Mouse (Mus musculus) lung, adult 18-20 months (tissue): Measurements from ENCODE around the gene Slc29a1.

Source experiments
- DNase-seq, 2 experiments: peaks; one replicate each; pipeline ENCODE4 v3.0.0; 2022; ENCODE audit warnings: mixed read lengths in 2 of 2

Slc29a1 gene

GRCm38 (mm10) chr17:45566360-45567161 is 32.8 kb downstream of the Slc29a1 start:
- DNase-seq: no peak

GRCm38 (mm10) chr17:45566031-45566359 is 33.4 kb downstream of the Slc29a1 start:
- DNase-seq: no peak

GRCm38 (mm10) chr17:45565103-45565502 is 34.3 kb downstream of the Slc29a1 start:
- DNase-seq: no peak

- no peak for DNase-seq
Measured at GRCm38 (mm10) chr17:45564531-45565084, 34.8 kb downstream of the Slc29a1 start.

- DNase-seq: peak; percentile 93 to 94
Measured at GRCm38 (mm10) chr17:45563655-45564530, 35.5 kb downstream of the Slc29a1 start, which contains the start of gene Slc35b2. Slc35b2 (plus strand) TSS chr17:45563874.

- no peak for DNase-seq
Measured at GRCm38 (mm10) chr17:45563216-45563615, 36.2 kb downstream of the Slc29a1 start.

GRCm38 (mm10) chr17:45559732-45560525 is 39.5 kb downstream of the Slc29a1 start:
- no peak for DNase-seq

GRCm38 (mm10) chr17:45557998-45558862 is 41.2 kb downstream of the Slc29a1 start:
- DNase-seq: no peak

GRCm38 (mm10) chr17:45557246-45557824 is 42.1 kb downstream of the Slc29a1 start:
- no peak for DNase-seq

GRCm38 (mm10) chr17:45556514-45557245 is 42.7 kb downstream of the Slc29a1 start:
- no peak for DNase-seq

GRCm38 (mm10) chr17:45556107-45556489 is 43.3 kb downstream of the Slc29a1 start:
- no peak for DNase-seq

GRCm38 (mm10) chr17:45555452-45556106 is 43.8 kb downstream of the Slc29a1 start, which contains the start of gene Nfkbie:
Nfkbie (plus strand) TSS chr17:45555703.
- DNase-seq: peak; percentile 96 to 97

- no peak for DNase-seq
Measured at GRCm38 (mm10) chr17:45554420-45554819, 45.0 kb downstream of the Slc29a1 start.

- no peak for DNase-seq
Measured at GRCm38 (mm10) chr17:45553065-45553464, 46.3 kb downstream of the Slc29a1 start.

GRCm38 (mm10) chr17:45551816-45552451 is 47.5 kb downstream of the Slc29a1 start:
- peak; percentile 74 to 78 for DNase-seq

- no peak for DNase-seq
Measured at GRCm38 (mm10) chr17:45551249-45551796, 48.1 kb downstream of the Slc29a1 start.

GRCm38 (mm10) chr17:45550253-45550652 is 49.2 kb downstream of the Slc29a1 start:
- DNase-seq: no peak

GRCm38 (mm10) chr17:45549617-45550181 is 49.7 kb downstream of the Slc29a1 start, which contains the start of gene Tmem151b:
Tmem151b (minus strand) TSS chr17:45549677.
- no peak for DNase-seq
